Mouse (Mus musculus) heart, embryonic 11.5 days (tissue): ENCODE data around the gene Frat1. TPM values are rescaled to one million over a fixed set of nuclear protein-coding genes. Genes with fewer than 3 reads are reported as not detected.

ENCODE experiments used
- ATAC-seq: fragments of 200-750 bp; cut with Nextera tagmentation; replicated peaks from 2 replicates; pipeline ENCODE4 v1.8.0; 2017; ENCODE audit warnings: moderate library complexity; ENCODE audit not compliant: insufficient number of reproducible peaks, low FRiP score, low TSS enrichment
- H3K27ac ChIP-seq: fragments of 300-500 bp; sonication (generic); 2 replicates; pipeline ENCODE4 v1.5.1; 2014; ENCODE audit warnings: mild to moderate bottlenecking, low read depth, low read length
- H3K27me3 ChIP-seq: fragments of 300-500 bp; sonication (generic); 2 replicates; pipeline ENCODE4 v1.6.1; 2014; ENCODE audit warnings: mild to moderate bottlenecking, low read length, mixed read lengths; ENCODE audit not compliant: control insufficient read depth, insufficient read depth
- H3K36me3 ChIP-seq: fragments of 300-500 bp; sonication (generic); 2 replicates; pipeline ENCODE4 v1.6.1; 2014; ENCODE audit warnings: mild to moderate bottlenecking, low read length, moderate library complexity, mixed read lengths; ENCODE audit not compliant: control insufficient read depth, insufficient read depth
- H3K4me1 ChIP-seq: fragments of 300-500 bp; sonication (generic); 2 replicates; pipeline ENCODE4 v1.6.1; 2014; ENCODE audit warnings: low read length; ENCODE audit not compliant: control insufficient read depth, insufficient read depth
- H3K4me2 ChIP-seq: fragments of 300-500 bp; sonication (generic); 2 replicates; pipeline ENCODE4 v1.6.1; 2014; ENCODE audit warnings: mild to moderate bottlenecking, moderate library complexity
- H3K4me3 ChIP-seq: fragments of 300-500 bp; sonication (generic); 2 replicates; pipeline ENCODE4 v1.5.1; 2014; ENCODE audit warnings: low read depth, low read length
- H3K9ac ChIP-seq: fragments of 300-500 bp; sonication (generic); 2 replicates; pipeline ENCODE4 v1.6.1; 2014; ENCODE audit warnings: mild to moderate bottlenecking, low read depth, low read length, moderate library complexity
- H3K9me3 ChIP-seq: fragments of 300-500 bp; sonication (generic); replicated peaks from 2 replicates; pipeline ENCODE4 v1.6.1; 2016; ENCODE audit warnings: low read length; ENCODE audit not compliant: control insufficient read depth
- WGBS: fragments of 180-500 bp; shearing (Covaris S2); extraction: QIAGEN DNeasy Blood & Tissue Kit; methylation state at CpG from one replicate; pipeline ENCODE4 v1.1.7; 2014; ENCODE audit not compliant: insufficient replicate concordance; 5-methylcytosine and 5-hydroxymethylcytosine counted together
- polyA plus RNA-seq: library from polyadenylated mRNA; unstranded; fragments of >200 nt; fragmentation: Nextera tagmentation; extraction: Ambion mirVana; gene quantifications from 2 replicates; pipeline ENCODE4 v1.2.1, GENCODE M21; 2014

Frat1 gene
- polyA plus RNA-seq, 1 experiment from 2014 or later, result 3.6 TPM

- H3K4me2 ChIP-seq, result no peak overlapping the region
- H3K27ac ChIP-seq, result no peak overlapping the region
- H3K4me3 ChIP-seq, result no peak overlapping the region
- H3K27me3 ChIP-seq, result no peaks in the 10 kb centered on the region
- ATAC-seq, result no peak
- H3K4me1 ChIP-seq, result 0 out of 2 replicates have a peak, but pooled peaks cover 2% of the 10 kb centered on the region
- H3K36me3 ChIP-seq, result no peaks in the 10 kb centered on the region
- WGBS, result 82% methylated on average over 1 of the region's 1 CpGs
- no peaks in the 10 kb centered on the region for H3K9me3 ChIP-seq
- no peak overlapping the region for H3K9ac ChIP-seq
Observed at GRCm38 (mm10) chr19:41822589-41822988, 7.2 kb upstream of the Frat1 start.

- 81% methylated on average over 5 of the region's 5 CpGs for WGBS
- Histone ChIP-seq H3K4me3 (no peak overlapping the region), H3K36me3 (no peaks in the 10 kb centered on the region), H3K4me1 (no peaks in the 10 kb centered on the region), H3K27me3 (no peaks in the 10 kb centered on the region), H3K9me3 (no peaks in the 10 kb centered on the region), H3K9ac (no peak overlapping the region), H3K4me2 (no peak overlapping the region), H3K27ac (no peak overlapping the region)
- no peak for ATAC-seq
Observed at GRCm38 (mm10) chr19:41824950-41825349, 4.8 kb upstream of the Frat1 start.

DNA sequence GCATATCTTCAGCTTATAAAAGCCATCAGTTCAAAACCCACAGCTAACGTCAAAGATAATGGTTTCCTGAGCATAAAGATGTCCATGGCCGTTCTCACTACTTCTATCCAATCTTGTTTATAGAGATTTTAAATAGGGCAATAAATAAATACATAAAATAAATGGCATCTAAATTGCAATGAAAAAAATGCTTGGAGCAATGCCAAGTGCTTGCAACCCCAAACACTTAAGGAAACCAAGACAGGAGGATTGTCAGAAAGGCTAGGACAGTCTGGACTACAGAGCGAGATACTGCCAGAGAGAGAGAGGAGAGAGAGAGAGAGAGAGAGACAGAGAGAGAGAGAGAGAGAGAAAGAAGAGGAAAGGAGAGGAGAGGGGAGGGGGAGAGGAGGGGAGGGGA lies 3.2 kb upstream of the Frat1 start:
- Histone ChIP-seq H3K9me3 (no peaks in the 10 kb centered on the region), H3K4me1 (peaks cover 8% of the 10 kb centered on the region), H3K4me2 (no peak overlapping the region), H3K27me3 (0 out of 2 replicates have a peak, but pooled peaks cover 2% of the 10 kb centered on the region), H3K9ac (no peak overlapping the region), H3K36me3 (no peaks in the 10 kb centered on the region), H3K27ac (no peak overlapping the region), H3K4me3 (no peak overlapping the region)
- ATAC-seq, result no peak
- 78% methylated on average over 3 of the region's 3 CpGs for WGBS

GRCm38 (mm10) chr19:41828941-41829340 lies 829 bp upstream of the Frat1 start:
- no peak for ATAC-seq
- Histone ChIP-seq H3K36me3 (no peaks in the 10 kb centered on the region), H3K27me3 (0 out of 2 replicates have a peak, but pooled peaks cover 5% of the 10 kb centered on the region), H3K27ac (no peak overlapping the region), H3K4me3 (peak overlapping the region; percentile 77), H3K9me3 (no peaks in the 10 kb centered on the region), H3K4me1 (peaks cover 10% of the 10 kb centered on the region), H3K4me2 (peak overlapping the region; percentile 100), H3K9ac (0 out of 2 replicates have a peak overlapping the region, but pooled peaks have one; percentile 83)
- WGBS, result 67% methylated on average over 3 of the region's 3 CpGs

DNA sequence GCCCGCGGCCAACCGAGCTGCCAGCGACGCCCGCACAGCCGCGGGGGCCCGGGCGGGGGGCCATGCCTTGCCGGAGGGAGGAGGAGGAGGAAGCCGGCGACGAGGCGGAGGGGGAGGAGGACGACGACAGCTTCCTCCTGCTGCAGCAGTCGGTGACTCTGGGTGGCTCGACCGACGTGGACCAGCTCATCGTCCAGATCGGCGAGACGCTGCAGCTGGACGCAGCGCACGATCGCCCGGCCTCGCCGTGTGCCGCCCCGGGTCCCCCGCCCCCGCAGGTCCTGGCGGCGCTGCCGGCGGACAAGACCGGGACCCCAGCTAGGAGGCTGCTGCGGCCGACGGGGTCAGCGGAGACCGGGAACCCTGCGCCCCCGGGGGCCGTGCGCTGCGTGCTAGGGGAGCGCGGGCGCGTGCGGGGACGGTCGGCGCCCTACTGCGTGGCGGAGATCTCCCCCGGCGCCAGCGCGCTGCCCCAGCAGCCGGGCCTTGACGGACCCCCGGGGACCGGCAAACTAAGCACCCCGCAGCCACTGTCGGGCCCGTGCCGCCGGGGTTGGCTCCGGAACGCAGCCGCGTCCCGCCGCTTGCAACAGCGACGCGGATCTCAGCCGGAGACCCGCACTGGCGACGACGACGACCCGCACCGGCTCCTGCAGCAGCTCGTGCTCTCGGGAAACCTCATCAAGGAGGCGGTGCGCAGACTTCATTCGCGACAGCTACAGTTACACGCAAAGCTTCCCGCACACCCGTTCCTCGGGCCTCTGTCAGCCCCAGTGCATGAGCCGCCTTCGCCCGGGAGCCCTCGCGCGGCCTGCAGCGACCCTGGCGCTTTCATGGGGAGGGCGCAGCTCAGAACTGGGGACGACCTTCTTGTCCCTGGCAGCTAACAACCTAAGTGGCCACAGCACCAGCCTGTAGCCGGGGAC lies 599 bp downstream of the Frat1 start:
- Histone ChIP-seq H3K36me3 (no peaks in the 10 kb centered on the region), H3K4me1 (peaks cover 14% of the 10 kb centered on the region), H3K4me3 (peak overlapping the region; percentile 77), H3K27me3 (0 out of 2 replicates have a peak, but pooled peaks cover 5% of the 10 kb centered on the region), H3K9me3 (no peaks in the 10 kb centered on the region), H3K4me2 (peak overlapping the region; percentile 100), H3K9ac (peak overlapping the region; percentile 83), H3K27ac (peak overlapping the region; percentile 88)
- WGBS, result under 1% methylated on average over 96 of the region's 112 CpGs
- ATAC-seq, result peak; percentile 53

DNA sequence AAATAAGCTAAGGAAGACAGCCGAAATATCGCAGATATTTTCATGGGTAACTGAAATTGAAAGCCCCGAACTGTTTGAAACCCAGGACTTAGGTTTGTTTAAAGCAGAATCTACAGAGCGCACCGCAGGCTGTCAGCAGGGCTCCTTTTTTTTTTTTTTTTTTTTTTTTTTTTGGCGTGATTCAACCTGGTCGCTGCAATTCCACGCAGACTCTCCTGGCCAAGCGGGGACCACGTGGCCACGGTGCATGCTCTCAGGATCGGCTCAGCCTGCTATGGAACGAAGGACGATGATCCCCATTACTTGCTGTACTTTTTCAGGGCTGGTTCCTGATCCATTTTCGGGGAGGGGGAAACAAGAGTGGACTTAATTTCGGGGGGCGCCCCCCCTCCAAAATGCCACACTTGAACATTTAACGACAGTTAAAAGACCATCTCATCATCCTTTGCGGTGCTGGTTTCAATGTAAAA lies 1.4 kb downstream of the Frat1 start:
- 0 out of 2 replicates have a peak, but pooled peaks cover 5% of the 10 kb centered on the region for H3K27me3 ChIP-seq
- WGBS, result under 1% methylated on average over 19 of the region's 19 CpGs
- peaks cover 21% of the 10 kb centered on the region for H3K4me1 ChIP-seq
- no peaks in the 10 kb centered on the region for H3K9me3 ChIP-seq
- no peak for ATAC-seq
- H3K9ac ChIP-seq, result peak overlapping the region; percentile 83
- H3K27ac ChIP-seq, result no peak overlapping the region
- no peaks in the 10 kb centered on the region for H3K36me3 ChIP-seq
- peak overlapping the region; percentile 77 for H3K4me3 ChIP-seq
- H3K4me2 ChIP-seq, result peak overlapping the region; percentile 100

GRCm38 (mm10) chr19:41831718-41832391 lies 2.1 kb downstream of the Frat1 start:
- 0 out of 2 replicates have a peak, but pooled peaks cover 5% of the 10 kb centered on the region for H3K27me3 ChIP-seq
- H3K4me2 ChIP-seq, result peak overlapping the region; percentile 100
- peak overlapping the region; percentile 77 for H3K4me3 ChIP-seq
- peaks cover 26% of the 10 kb centered on the region for H3K4me1 ChIP-seq
- WGBS, result 8% methylated on average over 14 of the region's 14 CpGs
- peak overlapping the region; percentile 46; the same call in 1 of the 2 replicates for H3K9ac ChIP-seq
- no peaks in the 10 kb centered on the region for H3K36me3 ChIP-seq
- no peak overlapping the region for H3K27ac ChIP-seq
- H3K9me3 ChIP-seq, result no peaks in the 10 kb centered on the region
- no peak for ATAC-seq

DNA sequence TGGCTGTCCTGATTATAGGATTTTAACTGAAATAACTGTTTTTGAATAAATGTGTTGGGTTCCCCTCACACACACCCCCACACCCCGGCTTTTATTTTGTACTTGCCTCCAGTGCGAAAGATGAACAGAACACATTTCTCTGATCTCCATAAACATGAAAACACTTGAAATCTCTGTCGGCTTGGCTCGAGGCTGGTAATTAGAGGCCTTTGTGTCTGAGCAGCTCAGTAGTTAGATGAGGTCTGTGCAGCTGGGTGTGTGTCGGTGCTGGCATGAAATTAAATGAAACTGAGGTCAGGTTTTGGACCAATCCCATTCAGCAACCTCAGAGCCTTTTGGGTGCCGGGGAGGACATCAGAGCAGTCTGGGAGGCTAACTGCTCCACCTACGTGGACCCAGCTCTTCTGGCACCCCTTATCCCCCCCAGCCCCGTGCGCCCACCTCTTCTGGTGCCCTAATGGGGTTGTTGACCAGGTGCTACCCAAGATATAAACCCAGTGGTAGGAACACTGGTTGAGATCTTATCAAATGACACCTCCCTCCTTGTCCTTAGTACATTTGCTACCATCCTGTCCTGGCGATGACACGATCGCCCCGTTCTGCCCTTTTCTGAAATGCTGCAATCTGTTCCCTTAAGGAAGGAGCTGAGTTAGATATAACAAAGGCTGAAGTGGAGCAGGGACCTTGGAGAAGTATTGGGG lies 2.9 kb downstream of the Frat1 start:
- H3K36me3 ChIP-seq, result no peaks in the 10 kb centered on the region
- no peaks in the 10 kb centered on the region for H3K9me3 ChIP-seq
- H3K4me2 ChIP-seq, result no peak overlapping the region
- H3K27ac ChIP-seq, result no peak overlapping the region
- H3K4me3 ChIP-seq, result no peak overlapping the region
- ATAC-seq, result no peak
- peaks cover 34% of the 10 kb centered on the region for H3K4me1 ChIP-seq
- H3K9ac ChIP-seq, result no peak overlapping the region
- H3K27me3 ChIP-seq, result 0 out of 2 replicates have a peak, but pooled peaks cover 5% of the 10 kb centered on the region
- 76% methylated on average over 13 of the region's 13 CpGs for WGBS
